21 mouse cellular contexts compared by ENCODE assay signal in genomic region chr2:38023741-38024130, GRCm38 (mm10).
DNase-seq lines count a peak whose midpoint lies in the region; ATAC-seq and TF ChIP-seq lines count a peak whose summit lies in the region.
"Had no signal": no experiment of that assay in that cellular context is flagged by ENCODE, and none has a peak within 500 bp of the region (broad histone marks: within the 10 kb centered on the region; RNA-seq: fewer than 3 reads in every experiment).

No protein-coding gene starts in this region.

- no peak for TF ChIP-seq CTCF in layer of hippocampus, adult 2 months (conservative IDR thresholded peaks at IDR 0.05)

- ATAC-seq in megakaryocyte progenitor cell, adult 5-6 weeks (replicated peaks; ENCODE audit: poor library complexity) = no peak
- ATAC-seq: hindbrain, embryonic 16.5 days had no signal

- DNase-seq in layer of hippocampus, adult 2 months (ENCODE audit: low spot score in 2 of 2) = peak in 1 of 2 experiments; percentile 27
- DNase-seq in layer of hippocampus, adult 8-10 months (ENCODE audit: low spot score in 2 of 2) = no peak
- peak; percentile 64 for DNase-seq in cerebellum, adult 11-12 months
- DNase-seq in cerebellum, adult 9-11 months = peak; percentile 71
- peak; percentile 52 to 54 for DNase-seq in right cerebral cortex, postnatal 10 days (ENCODE audit: low spot score in 2 of 2)
- no peak for DNase-seq in thymus, postnatal 4 days
- DNase-seq: gastrocnemius, adult 2 months; heart, adult 11 months; heart, postnatal 4 days; kidney, adult 18-20 months; layer of hippocampus, adult 9-11 months; lung, adult 18-20 months; lung, postnatal 36 days; spleen, adult 18-20 months; thymus, postnatal 14 days had no signal

- H3K4me3 ChIP-seq in layer of hippocampus, adult 2 months = no peak overlapping the region
- H3K4me3 ChIP-seq: embryonic facial prominence, embryonic 12.5 days; gastrocnemius, adult 2 months; heart, embryonic 13.5 days; midbrain, embryonic 10.5 days; neural tube, embryonic 13.5 days had no signal

- H3K27ac ChIP-seq in layer of hippocampus, adult 2 months = peak overlapping the region; percentile 56; the same call in 1 of the 2 replicates
- H3K27ac ChIP-seq: embryonic facial prominence, embryonic 12.5 days; heart, embryonic 13.5 days; midbrain, embryonic 10.5 days; neural tube, embryonic 13.5 days had no signal

Comparison
In these comparisons a context has a peak if more than half of its experiments do, and no peak if none do; other contexts are left out.
1. DNase-seq: peak in cerebellum, adult 11-12 months (single experiment), cerebellum, adult 9-11 months (single experiment) and right cerebral cortex, postnatal 10 days (2 of 2); none in layer of hippocampus, adult 8-10 months (0 of 2) and thymus, postnatal 4 days (single experiment).